Mouse (Mus musculus): ENCODE measurements around the gene Zc3h7b.

DNA sequence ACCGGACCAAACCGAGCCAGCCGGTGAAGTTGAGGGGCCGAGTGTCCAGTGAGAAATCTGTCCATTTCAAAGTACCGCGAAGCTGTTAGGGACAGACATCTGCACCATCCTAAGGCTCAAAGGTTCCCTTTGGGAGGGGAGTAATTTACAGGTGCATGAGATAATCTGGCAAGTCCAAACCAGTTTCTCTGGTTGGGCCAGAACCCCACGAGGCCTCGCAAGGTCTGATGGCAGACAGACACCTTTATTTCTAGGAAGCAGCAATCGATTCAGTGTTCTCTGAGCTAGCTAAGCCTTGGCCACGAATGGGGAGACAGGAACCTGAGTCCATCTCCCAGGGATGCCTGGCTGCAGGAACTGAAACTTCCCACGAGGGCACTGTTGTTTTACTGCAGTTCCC, 21.2 kb upstream of the Zc3h7b start:
- TF ChIP-seq POLR2A (IDR thresholded peaks at IDR 0.05; ENCODE audit: low read depth, low read length) (no peak), CTCF (IDR thresholded peaks at IDR 0.05; ENCODE audit: extremely low read depth, insufficient read length, insufficient replicate concordance, low read depth, low read length) (no peak)
